ENCODE assay signal across 11 mouse cellular contexts in genomic region chr3:158076685-158077379, GRCm38 (mm10). TPM values are rescaled to one million over a fixed set of nuclear protein-coding genes. Genes with fewer than 3 reads are reported as not detected.
DNase-seq lines count a peak whose midpoint lies in the region; ATAC-seq and TF ChIP-seq lines count a peak whose summit lies in the region.
"Had no signal": no experiment of that assay in that cellular context is flagged by ENCODE, and none has a peak within 500 bp of the region (broad histone marks: within the 10 kb centered on the region; RNA-seq: fewer than 3 reads in every experiment).

No protein-coding gene starts in this region.

- WGBS in cerebellum, adult 2 months, result 43% methylated on average over 4 of the region's 4 CpGs
- WGBS in liver, postnatal 0 days (ENCODE audit: insufficient replicate concordance), result 38% methylated on average over 4 of the region's 4 CpGs
- 29% methylated on average over 4 of the region's 4 CpGs for WGBS in liver, embryonic 12.5 days (ENCODE audit: insufficient replicate concordance)

- H3K27me3 ChIP-seq in cerebellum, adult 2 months (ENCODE audit: control insufficient read depth, insufficient read depth, low read length), result no peaks in the 10 kb centered on the region
- no peaks in the 10 kb centered on the region for H3K27me3 ChIP-seq in liver, postnatal 0 days (ENCODE audit: insufficient read depth, low read length)
- no peaks in the 10 kb centered on the region for H3K27me3 ChIP-seq in liver, embryonic 12.5 days (replicated peaks)

- intact Hi-C loops in left cerebral cortex, postnatal 25 days (cut with DNase I), result no loop called here

- no peak overlapping the region for H3K27ac ChIP-seq in cerebellum, adult 2 months (ENCODE audit: insufficient read depth, low read length)
- no peak overlapping the region for H3K27ac ChIP-seq in liver, postnatal 0 days (ENCODE audit: low read depth)
- no peak overlapping the region for H3K27ac ChIP-seq in liver, embryonic 12.5 days

- no peaks in the 10 kb centered on the region for H3K36me3 ChIP-seq in liver, postnatal 0 days (replicated peaks; ENCODE audit: insufficient read depth, low read length)
- no peaks in the 10 kb centered on the region for H3K36me3 ChIP-seq in liver, embryonic 12.5 days

- DNase-seq in cerebellum, adult 2 months, result peak in 1 of 2 experiments; percentile 12
- no peak for DNase-seq in liver, postnatal 0 days
- DNase-seq in brain, embryonic 14.5 days (ENCODE audit: low read depth), result peak; percentile 66
- peak; percentile 55 for DNase-seq in mesoderm, embryonic 11.5 days (ENCODE audit: low read depth, low spot score)
- DNase-seq in ovary, postnatal 10 days (ENCODE audit: low spot score), result no peak
- no peak for DNase-seq in left cerebral cortex, postnatal 25 days (ENCODE audit: low spot score in 2 of 2)
- DNase-seq: kidney, postnatal 10 days; thymus, postnatal 36 days had no signal

- TF ChIP-seq CTCF in cerebellum, adult 2 months (IDR thresholded peaks at IDR 0.05; ENCODE audit: borderline replicate concordance, insufficient read depth, low read depth, low read length), result peak; percentile 25; the same call in 1 of the 2 replicates
- TF ChIP-seq CTCF in liver, postnatal 0 days (IDR thresholded peaks at IDR 0.05; ENCODE audit: low read depth), result peak; percentile 70
- TF ChIP-seq CTCF in brain, embryonic 14.5 days (IDR thresholded peaks at IDR 0.05; ENCODE audit: borderline replicate concordance, extremely low read depth, insufficient read depth, insufficient read length), result no peak

- no peak for ATAC-seq in cerebellum, adult (ENCODE audit: insufficient number of reproducible peaks, low FRiP score, low TSS enrichment)
- ATAC-seq in liver, postnatal 0 days, result peak; percentile 19; the same call in 1 of the 2 replicates
- no peak for ATAC-seq in liver, embryonic 12.5 days

- no peaks in the 10 kb centered on the region for H3K9me3 ChIP-seq in liver, postnatal 0 days (ENCODE audit: low read length)
- H3K9me3 ChIP-seq in liver, embryonic 12.5 days (replicated peaks), result no peaks in the 10 kb centered on the region
- H3K9me3 ChIP-seq: megakaryocyte, embryonic 14.5 days had no signal

- no peak overlapping the region for H3K4me3 ChIP-seq in cerebellum, adult 2 months (replicated peaks; ENCODE audit: insufficient read depth, low read depth, low read length)
- H3K4me3 ChIP-seq in liver, postnatal 0 days (ENCODE audit: low read depth, low read length), result no peak overlapping the region
- H3K4me3 ChIP-seq in liver, embryonic 12.5 days, result no peak overlapping the region
- H3K4me3 ChIP-seq: megakaryocyte, embryonic 14.5 days had no signal

- H3K4me1 ChIP-seq in cerebellum, adult 2 months (ENCODE audit: control insufficient read depth, insufficient read depth, low read length), result no peaks in the 10 kb centered on the region
- H3K4me1 ChIP-seq in liver, postnatal 0 days (ENCODE audit: insufficient read depth), result no peaks in the 10 kb centered on the region
- H3K4me1 ChIP-seq in liver, embryonic 12.5 days, result no peaks in the 10 kb centered on the region
- H3K4me1 ChIP-seq: megakaryocyte, embryonic 14.5 days had no signal

- TF ChIP-seq EP300 in liver, postnatal 0 days (IDR thresholded peaks at IDR 0.05; ENCODE audit: low read depth), result no peak

- TF ChIP-seq POLR2A in cerebellum, adult 2 months (IDR thresholded peaks at IDR 0.05; ENCODE audit: borderline replicate concordance, insufficient read depth, low read length), result no peak
- no peak for TF ChIP-seq POLR2A in brain, embryonic 14.5 days (IDR thresholded peaks at IDR 0.05; ENCODE audit: borderline replicate concordance, extremely low read depth, insufficient read depth, insufficient read length, poor library complexity, severe bottlenecking)

- no peak overlapping the region for H3K9ac ChIP-seq in liver, postnatal 0 days (replicated peaks)
- no peak overlapping the region for H3K9ac ChIP-seq in liver, embryonic 12.5 days

- H3K4me2 ChIP-seq in liver, postnatal 0 days (ENCODE audit: low read depth, low read length), result no peak overlapping the region
- no peak overlapping the region for H3K4me2 ChIP-seq in liver, embryonic 12.5 days

RNA-seq across cellular contexts. Expression of gene Lrrc40, which starts 40.4 kb away (rescaled TPM):
- polyA plus RNA-seq in cerebellum, adult 2 months (2012; rRNA removed), result 23.3 and 25.3 TPM in 2 replicates
- polyA plus RNA-seq in liver, postnatal 0 days (2015; fragmentation: Nextera tagmentation; extraction: Ambion mirVana), result 15.4 and 16.5 TPM in 2 replicates
- polyA plus RNA-seq in liver, embryonic 12.5 days (2016; fragmentation: Nextera tagmentation; extraction: Ambion mirVana), result 39.1 and 41.4 TPM in 2 replicates
- 31.1 and 32.7 TPM in 2 replicates for polyA plus RNA-seq in brain, embryonic 14.5 days (2012; rRNA removed)
- total RNA-seq in left cerebral cortex, postnatal 25 days (2021), result 10 to 100 TPM; 23.9 to 25.5 TPM

RNA-seq across cellular contexts. Expression of gene Srsf11, which starts 40.4 kb away (rescaled TPM):
- 419 and 433 TPM in 2 replicates for polyA plus RNA-seq in cerebellum, adult 2 months (2012; rRNA removed)
- polyA plus RNA-seq in liver, postnatal 0 days (2015; fragmentation: Nextera tagmentation; extraction: Ambion mirVana), result 81.5 and 95.0 TPM in 2 replicates
- polyA plus RNA-seq in liver, embryonic 12.5 days (2016; fragmentation: Nextera tagmentation; extraction: Ambion mirVana), result 173 and 185 TPM in 2 replicates
- polyA plus RNA-seq in brain, embryonic 14.5 days (2012; rRNA removed), result 476 and 682 TPM in 2 replicates
- total RNA-seq in left cerebral cortex, postnatal 25 days (2021), result 100 to 1,000 TPM; 156 to 159 TPM

Comparison
In these comparisons a context has a peak if more than half of its experiments do, and no peak if none do; other contexts are left out.
1. DNase-seq: peak in brain, embryonic 14.5 days (single experiment) and mesoderm, embryonic 11.5 days (single experiment); none in liver, postnatal 0 days (single experiment), ovary, postnatal 10 days (single experiment) and left cerebral cortex, postnatal 25 days (0 of 2).